Mouse (Mus musculus) left cerebral cortex, postnatal 36 days (tissue): ENCODE measurements around the gene Acox3. TPM values are rescaled to one million over a fixed set of nuclear protein-coding genes. Genes with fewer than 3 reads are reported as not detected.

Source experiments
- DNase-seq, 2 experiments: peaks; one replicate each; pipeline ENCODE4 v3.0.0; 2021 to 2022; ENCODE audit warnings: low spot score in 2 of 2, mixed read lengths in 1 of 2
- intact Hi-C: fragments of 180-260 bp; cut with DNase I; formaldehyde crosslinking; loops from one replicate; pipeline ENCODE4 v1.15.1; 2025
- total RNA-seq, 2 experiments: library from RNA; stranded (reverse); gene quantifications; 2 replicates each; pipeline ENCODE4 v1.2.3; 2021

Acox3 gene
- total RNA-seq: 10 to 100 TPM; 31.0 to 36.5 TPM

- intact Hi-C loops: loop anchor here (1.0 kb wide), 1 partner anchor 7 kb away; the partner anchor contains the start of gene Trmt44
- peak; percentile 97 for DNase-seq
Measured at GRCm38 (mm10) chr5:35582445-35583220, at the start of gene Acox3. Acox3 (plus strand) TSS chr5:35583040.

- DNase-seq: no peak
- intact Hi-C loops: no loop called here
Measured at GRCm38 (mm10) chr5:35536271-35536670, 46.6 kb upstream of the Acox3 start.

DNA sequence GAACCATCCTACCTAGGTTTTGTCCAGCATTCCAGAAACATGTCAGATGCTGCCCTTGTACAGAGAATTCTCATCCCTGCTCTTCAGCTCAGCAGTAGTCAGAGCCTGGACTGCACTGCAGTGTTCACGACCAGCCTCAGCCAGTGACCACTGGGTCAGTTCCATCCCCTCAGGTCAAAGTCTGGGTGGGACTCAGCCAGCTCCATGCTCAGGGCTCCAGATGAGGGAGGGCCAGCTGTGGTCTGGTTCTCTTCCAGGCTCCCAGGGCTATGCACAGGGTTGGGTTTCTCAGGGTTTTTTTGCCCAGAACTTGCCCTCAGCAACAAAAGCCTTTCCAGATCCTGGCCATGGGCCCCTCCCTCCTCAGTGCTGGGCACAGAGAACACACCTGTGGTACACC is 45.4 kb upstream of the Acox3 start:
- no peak for DNase-seq
- intact Hi-C loops: no loop called here

- intact Hi-C loops: no loop called here
- no peak for DNase-seq
Measured at GRCm38 (mm10) chr5:35538022-35538421, 44.8 kb upstream of the Acox3 start.

- intact Hi-C loops: no loop called here
- no peak for DNase-seq
Measured at GRCm38 (mm10) chr5:35539576-35539975, 43.3 kb upstream of the Acox3 start.

- no peak for DNase-seq
- intact Hi-C loops: no loop called here
Measured at GRCm38 (mm10) chr5:35540555-35540954, 42.3 kb upstream of the Acox3 start.

GRCm38 (mm10) chr5:35541059-35541790 is 41.6 kb upstream of the Acox3 start:
- no peak for DNase-seq
- intact Hi-C loops: no loop called here

DNA sequence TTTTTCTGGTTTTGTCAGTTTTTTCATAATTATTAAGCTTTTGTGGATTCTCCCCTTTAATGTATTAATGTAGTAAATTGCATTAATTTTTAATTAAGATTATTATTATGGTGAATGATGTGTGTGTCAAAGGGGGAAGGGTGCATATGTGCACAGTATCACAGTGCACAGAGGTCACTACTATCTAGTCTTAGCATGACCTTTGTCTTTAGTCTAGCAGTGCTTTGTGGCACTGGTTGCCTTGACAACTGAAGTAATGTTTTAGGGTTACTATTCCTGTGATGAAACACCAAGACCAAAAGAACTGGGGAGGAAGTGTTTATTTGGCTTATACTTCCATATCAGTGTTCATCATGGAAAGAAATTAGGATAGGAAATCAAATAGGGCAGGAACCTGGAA is 36.7 kb upstream of the Acox3 start:
- intact Hi-C loops: no loop called here
- no peak for DNase-seq

DNA sequence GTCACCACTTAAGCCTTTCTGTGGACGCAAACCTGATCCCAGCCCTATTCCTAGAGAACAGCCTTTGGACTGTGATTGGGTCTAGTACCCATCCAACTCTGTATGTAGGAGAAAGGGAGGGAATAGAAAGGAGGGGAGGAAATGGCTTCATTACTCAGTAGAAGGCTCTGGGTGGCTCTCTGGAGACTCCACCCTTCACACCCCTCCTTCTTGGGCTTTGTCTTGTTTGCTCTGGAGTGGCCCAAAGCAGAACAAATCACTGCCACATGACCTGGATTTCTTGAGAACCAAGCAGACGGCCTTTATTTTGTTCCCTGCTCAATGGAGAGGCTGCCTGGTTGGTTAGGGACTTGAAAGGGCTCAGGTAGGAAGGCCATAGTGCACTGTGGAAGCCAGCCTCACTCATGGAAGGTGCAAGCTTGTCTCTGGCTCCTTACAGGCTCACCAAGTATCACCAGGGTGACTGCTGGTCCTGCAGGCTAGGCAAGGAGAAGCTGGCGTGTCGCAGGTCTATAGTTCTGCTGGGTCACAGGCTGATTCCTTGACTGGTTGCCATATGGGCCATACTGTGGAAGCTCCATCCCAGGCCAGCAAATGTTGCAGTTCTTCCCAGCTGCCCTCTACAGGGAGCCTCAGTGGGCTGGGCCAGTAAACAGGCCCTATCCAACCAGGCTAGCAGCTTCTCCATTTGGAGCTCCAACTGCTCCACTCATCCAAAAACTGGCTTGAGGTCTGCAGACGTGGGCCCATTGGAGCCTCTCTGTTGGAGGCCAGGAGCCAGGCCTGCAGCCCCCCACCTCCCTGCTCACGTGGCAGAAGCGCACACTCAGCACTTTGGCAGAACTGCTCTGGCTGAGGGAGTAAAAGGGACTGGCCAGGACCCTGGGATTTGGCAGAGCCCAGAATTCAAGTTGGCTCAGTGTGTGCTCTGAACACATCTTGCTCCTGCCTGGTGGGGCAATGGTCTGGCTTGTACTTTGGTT is 30.7 kb upstream of the Acox3 start:
- no peak for DNase-seq
- intact Hi-C loops: no loop called here

DNA sequence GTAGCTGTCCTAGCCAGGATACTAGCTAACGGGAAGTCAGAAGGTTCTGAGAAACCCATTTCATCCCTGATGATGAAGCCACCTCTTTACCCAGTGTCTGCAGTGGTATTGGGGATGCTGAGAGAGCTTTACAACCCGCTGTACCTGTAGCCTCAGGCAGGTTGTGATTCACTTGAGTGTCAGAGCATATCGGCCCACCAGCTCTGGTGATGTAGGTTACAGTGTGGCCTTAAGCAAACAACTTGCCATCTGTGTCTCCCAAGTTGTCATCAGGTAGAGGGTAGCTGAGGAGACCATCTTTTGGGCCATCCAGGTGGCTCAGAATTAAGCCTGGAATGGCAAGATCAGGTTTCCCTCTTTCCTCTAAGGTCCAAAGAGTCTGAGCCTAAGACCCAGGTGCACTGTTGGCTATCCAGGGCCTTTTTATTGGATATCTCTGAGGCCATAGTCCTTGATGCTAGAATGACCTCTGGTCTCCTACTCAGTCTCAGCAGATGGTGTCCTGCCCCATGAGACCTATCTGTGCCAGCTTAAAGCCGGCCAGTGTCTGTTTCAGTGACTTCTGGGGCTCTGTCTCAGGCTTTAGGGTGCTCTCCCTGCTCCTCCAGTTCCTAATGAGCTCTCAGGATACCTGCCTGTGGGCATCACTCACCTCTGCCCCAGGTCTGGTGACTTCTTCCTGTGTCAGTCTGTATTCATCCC is 29.9 kb upstream of the Acox3 start:
- no peak for DNase-seq
- intact Hi-C loops: no loop called here

- intact Hi-C loops: no loop called here
- no peak for DNase-seq
Measured at GRCm38 (mm10) chr5:35556393-35556792, 26.4 kb upstream of the Acox3 start.

GRCm38 (mm10) chr5:35557946-35558621 is 24.8 kb upstream of the Acox3 start:
- no peak for DNase-seq
- intact Hi-C loops: no loop called here

GRCm38 (mm10) chr5:35559447-35559846 is 23.4 kb upstream of the Acox3 start:
- DNase-seq: no peak
- intact Hi-C loops: no loop called here

DNA sequence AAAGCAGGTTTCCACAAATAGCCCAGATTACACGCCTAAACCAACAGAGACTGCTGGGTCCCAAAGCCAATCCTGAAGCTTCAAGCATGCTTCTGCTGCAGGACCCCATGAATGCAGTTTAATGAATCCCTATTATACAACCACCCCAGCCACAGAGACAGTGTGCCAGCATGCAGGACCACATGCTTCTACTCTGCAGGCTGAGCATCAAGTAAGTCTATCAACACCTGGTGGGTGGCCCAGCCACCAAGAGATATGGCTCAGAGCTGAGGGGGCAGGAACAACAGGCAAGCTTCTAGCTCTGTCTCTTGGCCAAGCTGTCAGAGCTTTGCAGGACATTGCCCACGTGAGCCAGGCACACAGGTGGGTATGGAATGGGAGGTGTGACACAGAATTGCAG is 20.2 kb upstream of the Acox3 start:
- intact Hi-C loops: loop anchor here (2.0 kb wide), 1 partner anchor 38 kb away; the partner anchor contains the start of gene Cpz
- peak; percentile 53 to 59 for DNase-seq

DNA sequence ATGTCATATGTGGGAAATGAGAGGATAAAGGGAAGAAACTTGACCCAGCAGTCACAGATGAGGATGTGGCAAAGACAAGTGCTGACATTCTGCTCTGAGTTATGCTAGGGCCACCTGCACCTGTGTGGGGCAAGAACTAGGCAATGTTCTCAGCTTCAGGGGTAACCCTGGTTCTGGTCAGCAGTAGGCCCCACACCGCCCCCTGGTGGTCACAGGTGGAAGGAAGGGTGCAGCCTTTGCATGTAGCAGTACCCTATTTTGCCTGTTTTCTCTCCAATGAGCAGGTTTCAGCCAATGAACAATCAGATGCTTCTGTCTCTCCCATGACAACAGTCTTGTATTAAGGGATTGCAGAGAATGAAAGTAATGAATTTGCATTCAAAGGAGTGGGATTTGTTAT is 19.4 kb upstream of the Acox3 start:
- peak; percentile 56 to 66 for DNase-seq
- intact Hi-C loops: loop anchor here (2.0 kb wide), 1 partner anchor 39 kb away; the partner anchor contains the start of gene Cpz

DNA sequence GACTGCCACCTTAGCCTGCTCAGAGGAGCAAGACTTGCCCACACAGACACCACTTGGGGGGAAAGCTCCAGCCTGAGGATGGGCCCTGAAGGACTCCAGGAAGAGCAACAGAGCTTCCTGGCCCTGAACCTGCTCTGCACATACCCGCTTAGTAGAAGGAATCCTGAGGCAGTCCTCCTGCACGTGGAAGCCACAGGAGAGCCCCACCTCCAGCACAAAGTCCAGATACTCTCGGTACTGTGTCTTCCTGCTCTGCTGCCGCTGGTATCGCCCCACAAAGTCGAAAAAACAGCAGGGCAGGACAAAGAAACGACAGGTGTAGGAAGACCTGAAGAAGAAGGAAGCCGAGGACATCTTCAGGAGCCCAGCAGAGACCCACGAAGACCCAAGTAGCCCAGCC is 17.6 kb upstream of the Acox3 start:
- no peak for DNase-seq

DNA sequence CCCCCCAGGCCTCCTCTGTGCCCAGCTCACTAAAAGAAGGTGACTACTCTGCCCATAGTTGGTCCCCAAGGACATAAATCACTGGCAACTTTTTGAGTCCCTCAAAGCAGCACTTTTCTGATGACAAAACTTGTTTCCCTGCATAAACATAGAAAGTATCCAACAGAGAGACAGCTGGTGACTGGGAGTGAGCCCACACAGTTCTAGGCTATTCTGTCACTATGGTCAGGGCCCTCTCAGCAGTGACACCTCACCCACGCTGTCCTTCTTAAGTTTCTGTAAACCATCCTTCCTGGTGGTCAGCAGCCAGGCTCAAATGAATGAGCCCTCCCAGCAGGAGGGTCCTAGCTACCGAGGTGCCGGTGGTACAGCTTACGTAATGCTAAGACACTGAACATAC is 16.2 kb upstream of the Acox3 start:
- DNase-seq: peak in 1 of 2 experiments; percentile 38
- intact Hi-C loops: no loop called here

More for the DNA sequence above, 17.6 kb upstream of the Acox3 start:
- intact Hi-C loops: no loop called here

- DNase-seq: no peak
- intact Hi-C loops: no loop called here
Measured at GRCm38 (mm10) chr5:35571546-35571945, 11.3 kb upstream of the Acox3 start.
